Mouse (Mus musculus) megakaryocyte, embryonic 14.5 days (primary cell): ENCODE measurements around the gene Sema6b. TPM values are rescaled to one million over a fixed set of nuclear protein-coding genes. Genes with fewer than 3 reads are reported as not detected.

ENCODE experiments used
- H3K27me3 ChIP-seq: replicated peaks from 2 replicates; pipeline ENCODE3; 2012; ENCODE audit warnings: inconsistent platforms
- H3K36me3 ChIP-seq: replicated peaks from 2 replicates; pipeline ENCODE3; 2012; ENCODE audit warnings: low read length, inconsistent platforms, mixed read lengths
- H3K4me1 ChIP-seq: 2 replicates; pipeline ENCODE4 v1.6.1; 2012; ENCODE audit warnings: inconsistent platforms
- H3K4me3 ChIP-seq: replicated peaks from 2 replicates; pipeline ENCODE3; 2012; ENCODE audit warnings: moderate library complexity, mild to moderate bottlenecking, inconsistent platforms
- H3K9me3 ChIP-seq: 2 replicates; pipeline ENCODE4 v1.6.1; 2012; ENCODE audit warnings: inconsistent platforms
- FLI1 ChIP-seq: IDR thresholded peaks from 2 replicates; pipeline ENCODE4 v1.6.1; 2012; ENCODE audit warnings: low read length, inconsistent platforms, mixed read lengths
- GATA1 ChIP-seq: IDR thresholded peaks from 3 replicates; pipeline ENCODE4 v1.6.1; 2012; ENCODE audit warnings: mixed read lengths, low read length, inconsistent platforms, borderline replicate concordance
- polyA plus RNA-seq: library from polyadenylated mRNA; stranded (reverse); fragments of >175 nt; gene quantifications from 2 replicates; pipeline ENCODE4 v1.2.3, GENCODE M21; 2012; ENCODE audit warnings: low replicate concordance; ENCODE audit not compliant: insufficient read depth

Gene Sema6b
- polyA plus RNA-seq, 1 experiment = 19.4 TPM

GRCm38 (mm10) chr17:56132661-56133060, 7.5 kb downstream of the Sema6b start:
- no peaks in the 10 kb centered on the region for H3K9me3 ChIP-seq
- peaks cover 59% of the 10 kb centered on the region for H3K4me1 ChIP-seq
- peaks cover 7% of the 10 kb centered on the region for H3K27me3 ChIP-seq
- H3K36me3 ChIP-seq = peaks cover 45% of the 10 kb centered on the region
- TF ChIP-seq FLI1 (no peak), GATA1 (no peak)
- peak overlapping the region; percentile 96 for H3K4me3 ChIP-seq

- H3K27me3 ChIP-seq = no peaks in the 10 kb centered on the region
- no peaks in the 10 kb centered on the region for H3K9me3 ChIP-seq
- H3K4me1 ChIP-seq = peaks cover 52% of the 10 kb centered on the region
- H3K4me3 ChIP-seq = no peak overlapping the region
- TF ChIP-seq GATA1 (no peak), FLI1 (no peak)
- H3K36me3 ChIP-seq = peaks cover 53% of the 10 kb centered on the region
These were observed 8.3 kb downstream of the Sema6b start for GRCm38 (mm10) chr17:56131814-56132213.

- Histone ChIP-seq H3K27me3 (no peaks in the 10 kb centered on the region), H3K9me3 (no peaks in the 10 kb centered on the region), H3K36me3 (peaks cover 60% of the 10 kb centered on the region), H3K4me1 (peaks cover 47% of the 10 kb centered on the region), H3K4me3 (no peak overlapping the region)
- TF ChIP-seq GATA1 (no peak), FLI1 (no peak)
These were observed 9.0 kb downstream of the Sema6b start for GRCm38 (mm10) chr17:56131136-56131535.

GRCm38 (mm10) chr17:56128246-56128645, 11.9 kb downstream of the Sema6b start:
- Histone ChIP-seq H3K9me3 (peaks cover 5% of the 10 kb centered on the region), H3K36me3 (peaks cover 86% of the 10 kb centered on the region), H3K27me3 (no peaks in the 10 kb centered on the region), H3K4me1 (peaks cover 25% of the 10 kb centered on the region), H3K4me3 (no peak overlapping the region)
- TF ChIP-seq FLI1 (no peak), GATA1 (no peak)

GRCm38 (mm10) chr17:56126175-56126574, 14.0 kb downstream of the Sema6b start:
- TF ChIP-seq GATA1 (no peak), FLI1 (no peak)
- peaks cover 15% of the 10 kb centered on the region for H3K27me3 ChIP-seq

GRCm38 (mm10) chr17:56125276-56125630, 14.9 kb downstream of the Sema6b start:
- H3K36me3 ChIP-seq = peaks cover 77% of the 10 kb centered on the region
- peaks cover 25% of the 10 kb centered on the region for H3K27me3 ChIP-seq
- H3K9me3 ChIP-seq = peaks cover 21% of the 10 kb centered on the region
- no peak for TF ChIP-seq FLI1
- TF ChIP-seq GATA1 = no peak
- peaks cover 22% of the 10 kb centered on the region for H3K4me1 ChIP-seq
- no peak overlapping the region for H3K4me3 ChIP-seq

More at GRCm38 (mm10) chr17:56126175-56126574, 14.0 kb downstream of the Sema6b start:
- Histone ChIP-seq H3K9me3 (peaks cover 21% of the 10 kb centered on the region), H3K36me3 (peaks cover 87% of the 10 kb centered on the region), H3K4me1 (peaks cover 17% of the 10 kb centered on the region), H3K4me3 (no peak overlapping the region)

- no peak overlapping the region for H3K4me3 ChIP-seq
- peaks cover 71% of the 10 kb centered on the region for H3K36me3 ChIP-seq
- peaks cover 31% of the 10 kb centered on the region for H3K27me3 ChIP-seq
- peaks cover 21% of the 10 kb centered on the region for H3K9me3 ChIP-seq
- peaks cover 29% of the 10 kb centered on the region for H3K4me1 ChIP-seq
- TF ChIP-seq GATA1 (no peak), FLI1 (no peak)
These were observed 15.5 kb downstream of the Sema6b start for GRCm38 (mm10) chr17:56124377-56125275.

GRCm38 (mm10) chr17:56123681-56124340, 16.3 kb downstream of the Sema6b start:
- TF ChIP-seq GATA1 = no peak
- TF ChIP-seq FLI1 = no peak
- H3K4me3 ChIP-seq = no peak overlapping the region
- peaks cover 21% of the 10 kb centered on the region for H3K9me3 ChIP-seq
- peaks cover 38% of the 10 kb centered on the region for H3K27me3 ChIP-seq
- peaks cover 37% of the 10 kb centered on the region for H3K4me1 ChIP-seq
- H3K36me3 ChIP-seq = peaks cover 63% of the 10 kb centered on the region

- H3K4me3 ChIP-seq = peak overlapping the region; percentile 10
- H3K27me3 ChIP-seq = peaks cover 44% of the 10 kb centered on the region
- peaks cover 39% of the 10 kb centered on the region for H3K4me1 ChIP-seq
- TF ChIP-seq GATA1 = no peak
- TF ChIP-seq FLI1 = no peak
- H3K9me3 ChIP-seq = peaks cover 21% of the 10 kb centered on the region
- peaks cover 56% of the 10 kb centered on the region for H3K36me3 ChIP-seq
These were observed 17.0 kb downstream of the Sema6b start for GRCm38 (mm10) chr17:56123161-56123560.

- Histone ChIP-seq H3K36me3 (peaks cover 43% of the 10 kb centered on the region), H3K9me3 (peaks cover 21% of the 10 kb centered on the region), H3K4me1 (peaks cover 48% of the 10 kb centered on the region), H3K4me3 (peak within 1 kb of the TSS; percentile 83), H3K27me3 (peaks cover 53% of the 10 kb centered on the region)
- no peak for TF ChIP-seq GATA1
- no peak for TF ChIP-seq FLI1
These were observed 18.3 kb downstream of the Sema6b start, which contains the start of gene Lrg1 for GRCm38 (mm10) chr17:56121826-56122225. Gene Lrg1 (minus strand): TSS chr17:56122001.
